Mouse (Mus musculus) monocyte, adult 5-6 weeks (primary cell): ENCODE data around the gene Gm3336. TPM values are rescaled to one million over a fixed set of nuclear protein-coding genes. Genes with fewer than 3 reads are reported as not detected.

ENCODE experiments used
- ATAC-seq: fragments of 153-309, 156-312 bp; replicated peaks from 2 replicates; pipeline ENCODE4 v1.8.0; 2017; ENCODE audit warnings: mild to moderate bottlenecking; ENCODE audit not compliant: low TSS enrichment, insufficient number of reproducible peaks, severe bottlenecking, poor library complexity, low FRiP score
- total RNA-seq: library from RNA; stranded (forward); fragments of 200-1000, 200-491, 200-594 nt; gene quantifications from 3 replicates; pipeline ENCODE4 v1.2.3, GENCODE M21; 2017

The Gm3336 gene
- total RNA-seq, 1 experiment from 2014 or later, result not detected

GRCm38 (mm10) chr8:70709794-70710193, 8.5 kb upstream of the Gm3336 start:
- no peak for ATAC-seq

- no peak for ATAC-seq
Measured at GRCm38 (mm10) chr8:70710296-70710695, 8.0 kb upstream of the Gm3336 start.

GRCm38 (mm10) chr8:70711041-70711440, 7.3 kb upstream of the Gm3336 start:
- no peak for ATAC-seq

GRCm38 (mm10) chr8:70713991-70714390, 4.4 kb upstream of the Gm3336 start:
- no peak for ATAC-seq

- ATAC-seq, result no peak
Measured at GRCm38 (mm10) chr8:70715086-70715485, 3.3 kb upstream of the Gm3336 start.

- no peak for ATAC-seq
Measured at GRCm38 (mm10) chr8:70716521-70717400, 1.6 kb upstream of the Gm3336 start.

GRCm38 (mm10) chr8:70719796-70720270, 1.5 kb downstream of the Gm3336 start:
- ATAC-seq, result peak; percentile 66

GRCm38 (mm10) chr8:70720739-70721138, 2.4 kb downstream of the Gm3336 start:
- peak; percentile 45; the same call in 1 of the 2 replicates for ATAC-seq

GRCm38 (mm10) chr8:70721601-70722000, 3.3 kb downstream of the Gm3336 start:
- ATAC-seq, result no peak

- no peak for ATAC-seq
Measured at GRCm38 (mm10) chr8:70723486-70724210, 5.3 kb downstream of the Gm3336 start, which contains the start of gene Pde4c. Gene Pde4c (plus strand): TSS chr8:70723720.

- no peak for ATAC-seq
Measured at GRCm38 (mm10) chr8:70724216-70724615, 5.9 kb downstream of the Gm3336 start.

- no peak for ATAC-seq
Measured at GRCm38 (mm10) chr8:70725792-70726447, 7.6 kb downstream of the Gm3336 start.

- no peak for ATAC-seq
Measured at GRCm38 (mm10) chr8:70726721-70727120, 8.4 kb downstream of the Gm3336 start.

GRCm38 (mm10) chr8:70729808-70730475, 11.6 kb downstream of the Gm3336 start:
- peak; percentile 54; the same call in 1 of the 2 replicates for ATAC-seq

- peak; percentile 85 for ATAC-seq
Measured at GRCm38 (mm10) chr8:70730956-70731355, 12.6 kb downstream of the Gm3336 start.

- ATAC-seq, result no peak
Measured at GRCm38 (mm10) chr8:70737705-70738104, 19.4 kb downstream of the Gm3336 start.

- no peak for ATAC-seq
Measured at GRCm38 (mm10) chr8:70738211-70738610, 19.9 kb downstream of the Gm3336 start.

- ATAC-seq, result no peak
Measured at GRCm38 (mm10) chr8:70741661-70742060, 23.3 kb downstream of the Gm3336 start.

GRCm38 (mm10) chr8:70742176-70742575, 23.8 kb downstream of the Gm3336 start:
- no peak for ATAC-seq
